Mouse (Mus musculus) small intestine, adult 2 months (tissue): ENCODE results near the gene Tnfrsf12a.

Experiments
- CTCF ChIP-seq: fragments of 200-500 bp; IDR thresholded peaks from 2 replicates; pipeline ENCODE4 v1.5.1; 2012; ENCODE audit warnings: low read depth, mild to moderate bottlenecking, control low read depth, inconsistent platforms, low read length, moderate library complexity, mixed read lengths; ENCODE audit not compliant: insufficient replicate concordance, insufficient read length; ENCODE audit errors: extremely low read depth
- POLR2A ChIP-seq: fragments of 200-500 bp; IDR thresholded peaks from 2 replicates; pipeline ENCODE4 v1.6.1; 2012; ENCODE audit warnings: low read depth, mild to moderate bottlenecking, control low read depth, inconsistent platforms, low read length, moderate library complexity

- TF ChIP-seq CTCF (peak; percentile 50; the same call in 1 of the 2 replicates), POLR2A (no peak)
These were observed 15.7 kb downstream of the Tnfrsf12a start for GRCm38 (mm10) chr17:23661526-23661925.
